Mouse (Mus musculus) retina, postnatal 7 days (tissue): Measurements from ENCODE around the gene Gm20388.

Experiments
- DNase-seq: peaks from one replicate; pipeline ENCODE4 v3.0.0-alpha.2; 2012; ENCODE audit warnings: low read depth, low spot score

Gm20388 gene

GRCm38 (mm10) chr8:121468083-121469071, 1557.7 kb downstream of the Gm20388 start:
- DNase-seq, result no peak

GRCm38 (mm10) chr8:121474161-121474897, 1563.7 kb downstream of the Gm20388 start:
- DNase-seq, result no peak

GRCm38 (mm10) chr8:121474898-121475284, 1564.2 kb downstream of the Gm20388 start:
- no peak for DNase-seq

- DNase-seq, result no peak
Observed at GRCm38 (mm10) chr8:121477851-121478547, 1567.4 kb downstream of the Gm20388 start.

GRCm38 (mm10) chr8:121479144-121479543, 1568.5 kb downstream of the Gm20388 start:
- no peak for DNase-seq

GRCm38 (mm10) chr8:121480411-121481031, 1569.9 kb downstream of the Gm20388 start:
- no peak for DNase-seq

GRCm38 (mm10) chr8:121484072-121484782, 1573.6 kb downstream of the Gm20388 start:
- DNase-seq, result no peak

- no peak for DNase-seq
Observed at GRCm38 (mm10) chr8:121491633-121492032, 1581.0 kb downstream of the Gm20388 start.

GRCm38 (mm10) chr8:121497621-121498020, 1587.0 kb downstream of the Gm20388 start:
- no peak for DNase-seq

- no peak for DNase-seq
Observed at GRCm38 (mm10) chr8:121511751-121512150, 1601.1 kb downstream of the Gm20388 start.

- peak; percentile 81 for DNase-seq
Observed at GRCm38 (mm10) chr8:121513429-121513828, 1602.8 kb downstream of the Gm20388 start.

- DNase-seq, result no peak
Observed at GRCm38 (mm10) chr8:121525111-121525818, 1614.6 kb downstream of the Gm20388 start.

GRCm38 (mm10) chr8:121526811-121527550, 1616.3 kb downstream of the Gm20388 start:
- DNase-seq, result no peak

- no peak for DNase-seq
Observed at GRCm38 (mm10) chr8:121527751-121528150, 1617.1 kb downstream of the Gm20388 start.

- no peak for DNase-seq
Observed at GRCm38 (mm10) chr8:121528790-121529189, 1618.1 kb downstream of the Gm20388 start.

GRCm38 (mm10) chr8:121530639-121531038, 1620.0 kb downstream of the Gm20388 start:
- DNase-seq, result no peak

GRCm38 (mm10) chr8:121532381-121532780, 1621.7 kb downstream of the Gm20388 start:
- DNase-seq, result no peak

- no peak for DNase-seq
Observed at GRCm38 (mm10) chr8:121541862-121542261, 1631.2 kb downstream of the Gm20388 start.

- no peak for DNase-seq
Observed at GRCm38 (mm10) chr8:121542901-121543300, 1632.3 kb downstream of the Gm20388 start.
